ENCODE assay signal across 12 mouse cellular contexts in the genomic region with DNA sequence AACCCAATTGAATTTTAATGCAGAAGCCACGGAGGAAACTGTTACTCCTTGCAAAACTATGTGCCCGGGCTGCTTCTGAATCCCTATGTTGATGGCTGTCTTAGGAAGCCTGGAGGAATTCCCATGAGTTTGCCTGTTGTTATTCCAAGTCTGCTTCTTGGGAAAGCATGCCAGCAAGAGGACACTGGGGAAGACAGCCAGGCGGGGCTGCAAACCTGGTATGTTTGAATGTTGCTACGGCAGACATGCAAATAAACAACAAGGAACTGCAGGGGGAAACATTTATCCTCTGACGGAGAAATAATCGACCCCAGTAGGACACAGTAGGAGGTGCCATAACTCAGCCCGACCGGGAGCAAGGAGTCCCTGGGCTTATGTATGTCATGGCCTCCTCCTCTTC.
A peak's percentile ranks its signal among the peaks of the same experiment; 100 is the strongest.
DNase-seq lines count a peak whose midpoint lies in the region; ATAC-seq and TF ChIP-seq lines count a peak whose summit lies in the region.
"Had no signal": no experiment of that assay in that cellular context is flagged by ENCODE, and none has a peak within 500 bp of the region (broad histone marks: within the 10 kb centered on the region; RNA-seq: fewer than 3 reads in every experiment).

No protein-coding gene starts in this region.

- TF ChIP-seq EP300 in stomach, postnatal 0 days (optimal IDR thresholded peaks at IDR 0.05) = no peak

- H3K9ac ChIP-seq in heart, embryonic 15.5 days = no peak overlapping the region
- no peak overlapping the region for H3K9ac ChIP-seq in midbrain, postnatal 0 days (replicated peaks; ENCODE audit: low read length, poor library complexity, severe bottlenecking)
- H3K9ac ChIP-seq in midbrain, embryonic 13.5 days (replicated peaks) = no peak overlapping the region
- no peak overlapping the region for H3K9ac ChIP-seq in intestine, embryonic 15.5 days
- no peak overlapping the region for H3K9ac ChIP-seq in stomach, postnatal 0 days (ENCODE audit: low read length)
- H3K9ac ChIP-seq: forebrain, postnatal 0 days; hindbrain, embryonic 15.5 days; limb, embryonic 12.5 days had no signal

- H3K9me3 ChIP-seq in heart, embryonic 15.5 days (replicated peaks) = no peaks in the 10 kb centered on the region
- H3K9me3 ChIP-seq in midbrain, postnatal 0 days (ENCODE audit: low read length) = no peaks in the 10 kb centered on the region
- H3K9me3 ChIP-seq in midbrain, embryonic 13.5 days = no peaks in the 10 kb centered on the region
- H3K9me3 ChIP-seq in intestine, embryonic 15.5 days = no peaks in the 10 kb centered on the region
- H3K9me3 ChIP-seq in stomach, postnatal 0 days (ENCODE audit: control insufficient read depth, low read length) = no peaks in the 10 kb centered on the region
- H3K9me3 ChIP-seq: hindbrain, embryonic 15.5 days; limb, embryonic 12.5 days had no signal

- no peak overlapping the region for H3K27ac ChIP-seq in heart, embryonic 15.5 days
- H3K27ac ChIP-seq in midbrain, postnatal 0 days (ENCODE audit: low read depth, low read length) = no peak overlapping the region
- no peak overlapping the region for H3K27ac ChIP-seq in midbrain, embryonic 13.5 days
- no peak overlapping the region for H3K27ac ChIP-seq in intestine, embryonic 15.5 days
- H3K27ac ChIP-seq in stomach, postnatal 0 days (replicated peaks) = no peak overlapping the region
- H3K27ac ChIP-seq: hindbrain, embryonic 15.5 days; limb, embryonic 12.5 days had no signal

- peak overlapping the region; percentile 13; the same call in 1 of the 2 replicates for H3K4me2 ChIP-seq in heart, embryonic 15.5 days
- no peak overlapping the region for H3K4me2 ChIP-seq in midbrain, postnatal 0 days (ENCODE audit: low read depth, low read length, poor library complexity, severe bottlenecking)
- H3K4me2 ChIP-seq in midbrain, embryonic 13.5 days (replicated peaks) = no peak overlapping the region
- H3K4me2 ChIP-seq in intestine, embryonic 15.5 days (replicated peaks) = no peak overlapping the region
- H3K4me2 ChIP-seq in stomach, postnatal 0 days (replicated peaks; ENCODE audit: low read depth) = no peak overlapping the region
- H3K4me2 ChIP-seq: hindbrain, embryonic 15.5 days; limb, embryonic 12.5 days had no signal

- no peak for TF ChIP-seq CTCF in midbrain, postnatal 0 days (IDR thresholded peaks at IDR 0.05)
- TF ChIP-seq CTCF in stomach, postnatal 0 days (IDR thresholded peaks at IDR 0.05; ENCODE audit: low read depth) = peak; percentile 21; the same call in 1 of the 2 replicates

- no peaks in the 10 kb centered on the region for H3K36me3 ChIP-seq in heart, embryonic 15.5 days
- H3K36me3 ChIP-seq in midbrain, postnatal 0 days (ENCODE audit: insufficient read depth, low read length) = no peaks in the 10 kb centered on the region
- H3K36me3 ChIP-seq in midbrain, embryonic 13.5 days = no peaks in the 10 kb centered on the region
- H3K36me3 ChIP-seq in intestine, embryonic 15.5 days = no peaks in the 10 kb centered on the region
- no peaks in the 10 kb centered on the region for H3K36me3 ChIP-seq in stomach, postnatal 0 days (ENCODE audit: control insufficient read depth, insufficient read depth, low read length)
- H3K36me3 ChIP-seq: hindbrain, embryonic 15.5 days; limb, embryonic 12.5 days had no signal

- 31% methylated on average over 8 of the region's 8 CpGs for WGBS in heart, embryonic 15.5 days
- WGBS in midbrain, postnatal 0 days = 35% methylated on average over 8 of the region's 8 CpGs
- 50% methylated on average over 8 of the region's 8 CpGs for WGBS in midbrain, embryonic 13.5 days
- WGBS in intestine, embryonic 15.5 days = 29% methylated on average over 8 of the region's 8 CpGs
- 22% methylated on average over 8 of the region's 8 CpGs for WGBS in stomach, postnatal 0 days

- no peak for DNase-seq in heart, adult 9 months (ENCODE audit: low spot score in 2 of 2)
- peak; percentile 34 for DNase-seq in midbrain, postnatal 0 days (ENCODE audit: low spot score)
- DNase-seq in stomach, postnatal 0 days (ENCODE audit: low spot score) = no peak
- DNase-seq in thymus, postnatal 25 days = no peak
- DNase-seq: forebrain, postnatal 0 days; thymus, postnatal 36 days had no signal

- no peaks in the 10 kb centered on the region for H3K27me3 ChIP-seq in heart, embryonic 15.5 days
- no peaks in the 10 kb centered on the region for H3K27me3 ChIP-seq in midbrain, postnatal 0 days (ENCODE audit: insufficient read depth, low read length)
- no peaks in the 10 kb centered on the region for H3K27me3 ChIP-seq in midbrain, embryonic 13.5 days
- H3K27me3 ChIP-seq in intestine, embryonic 15.5 days (replicated peaks) = no peaks in the 10 kb centered on the region
- H3K27me3 ChIP-seq in stomach, postnatal 0 days (ENCODE audit: control insufficient read depth, insufficient read depth, low read length) = no peaks in the 10 kb centered on the region
- H3K27me3 ChIP-seq: hindbrain, embryonic 15.5 days; limb, embryonic 12.5 days; megakaryocyte, embryonic 14.5 days had no signal

- no peak for ATAC-seq in heart, embryonic 15.5 days (replicated peaks; ENCODE audit: insufficient number of reproducible peaks, insufficient read depth, low FRiP score, low read depth)
- ATAC-seq in midbrain, postnatal 0 days (ENCODE audit: low FRiP score) = no peak
- no peak for ATAC-seq in midbrain, embryonic 13.5 days
- ATAC-seq in intestine, embryonic 15.5 days = 0 out of 2 replicates have a peak, but pooled peaks have one; percentile 31
- no peak for ATAC-seq in stomach, postnatal 0 days (ENCODE audit: low FRiP score, low TSS enrichment)
- ATAC-seq: forebrain, postnatal 0 days had no signal

- H3K4me1 ChIP-seq in heart, embryonic 15.5 days (replicated peaks) = no peaks in the 10 kb centered on the region
- no peaks in the 10 kb centered on the region for H3K4me1 ChIP-seq in midbrain, postnatal 0 days (ENCODE audit: insufficient read depth, low read length)
- peaks cover 7% of the 10 kb centered on the region for H3K4me1 ChIP-seq in midbrain, embryonic 13.5 days (replicated peaks)
- 0 out of 2 replicates have a peak, but pooled peaks cover 4% of the 10 kb centered on the region for H3K4me1 ChIP-seq in intestine, embryonic 15.5 days (replicated peaks)
- no peaks in the 10 kb centered on the region for H3K4me1 ChIP-seq in stomach, postnatal 0 days (replicated peaks; ENCODE audit: control insufficient read depth, insufficient read depth)
- H3K4me1 ChIP-seq: megakaryocyte, embryonic 14.5 days had no signal

- no peak overlapping the region for H3K4me3 ChIP-seq in heart, embryonic 15.5 days
- no peak overlapping the region for H3K4me3 ChIP-seq in midbrain, postnatal 0 days (ENCODE audit: low read depth, low read length)
- H3K4me3 ChIP-seq in midbrain, embryonic 13.5 days (replicated peaks) = no peak overlapping the region
- H3K4me3 ChIP-seq in intestine, embryonic 15.5 days (replicated peaks) = no peak overlapping the region
- H3K4me3 ChIP-seq in stomach, postnatal 0 days (ENCODE audit: low read depth, low read length) = no peak overlapping the region
- H3K4me3 ChIP-seq: hindbrain, embryonic 15.5 days; limb, embryonic 12.5 days; megakaryocyte, embryonic 14.5 days had no signal
